Mouse (Mus musculus): Measurements from ENCODE around the gene Gm45785.

Gene Gm45785

GRCm38 (mm10) chr7:140828171-140828881 is 27.8 kb downstream of the Gm45785 start:
- peak; percentile 60 for DNase-seq

GRCm38 (mm10) chr7:140822731-140823130 is 33.4 kb downstream of the Gm45785 start:
- no peak for DNase-seq

GRCm38 (mm10) chr7:140821653-140822329 is 34.3 kb downstream of the Gm45785 start, which contains the start of gene Zfp941:
Gene Zfp941, minus strand, starts transcription at chr7:140822178.
- DNase-seq: peak; percentile 77

- no peak for DNase-seq
These were observed 34.9 kb downstream of the Gm45785 start for GRCm38 (mm10) chr7:140821305-140821652.

GRCm38 (mm10) chr7:140820173-140820572 is 36.0 kb downstream of the Gm45785 start:
- no peak for DNase-seq

GRCm38 (mm10) chr7:140812850-140813249 is 43.3 kb downstream of the Gm45785 start:
- DNase-seq: no peak

GRCm38 (mm10) chr7:140811714-140812113 is 44.4 kb downstream of the Gm45785 start:
- DNase-seq: no peak

- no peak for DNase-seq
These were observed 45.6 kb downstream of the Gm45785 start for GRCm38 (mm10) chr7:140810496-140810895.

GRCm38 (mm10) chr7:140805704-140806103 is 50.4 kb downstream of the Gm45785 start:
- DNase-seq: peak; percentile 28

- DNase-seq: no peak
These were observed 53.5 kb downstream of the Gm45785 start for GRCm38 (mm10) chr7:140802629-140803028.

GRCm38 (mm10) chr7:140798212-140798611 is 57.9 kb downstream of the Gm45785 start:
- no peak for DNase-seq

- DNase-seq: no peak
These were observed 58.5 kb downstream of the Gm45785 start for GRCm38 (mm10) chr7:140797619-140798018.

- DNase-seq: no peak
These were observed 62.6 kb downstream of the Gm45785 start for GRCm38 (mm10) chr7:140793541-140793940.

- no peak for DNase-seq
These were observed 68.1 kb downstream of the Gm45785 start for GRCm38 (mm10) chr7:140788053-140788435.

GRCm38 (mm10) chr7:140787406-140788052 is 68.6 kb downstream of the Gm45785 start, which contains the start of gene Syce1:
Gene Syce1, minus strand, starts transcription at chr7:140787852.
- no peak for DNase-seq

- DNase-seq: no peak
These were observed 75.6 kb downstream of the Gm45785 start for GRCm38 (mm10) chr7:140780548-140780947.
